Mouse (Mus musculus) adrenal gland, adult (tissue): ENCODE results near the gene Oit1.

ENCODE experiments used
- DNase-seq, 2 experiments: peaks; one replicate each; pipeline ENCODE4 v3.0.0; 2022 to 2023; ENCODE audit warnings: low spot score in 1 of 2; ENCODE audit not compliant: inconsistent age in 2 of 2

Gene Oit1

DNA sequence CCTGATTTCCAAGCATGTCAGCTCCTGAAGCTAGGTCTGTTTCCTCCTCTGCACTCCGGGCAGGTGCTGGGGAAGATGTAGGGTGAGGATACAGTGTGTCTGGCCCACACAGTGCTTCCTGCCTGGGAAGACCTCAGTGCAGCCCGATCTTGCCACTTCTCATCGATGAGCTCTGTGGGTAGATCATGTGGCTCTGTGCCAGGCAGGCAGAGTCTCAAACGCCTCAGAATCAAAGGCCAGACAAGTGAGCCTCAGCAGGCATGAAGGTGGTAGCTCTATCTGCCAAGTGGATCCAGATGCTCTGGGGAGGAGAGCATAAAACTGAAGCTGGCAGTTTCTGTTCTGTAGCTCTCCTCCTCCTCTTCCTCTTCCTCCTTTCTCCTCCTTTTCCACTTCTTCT lies 38.3 kb downstream of the Oit1 start:
- no peak for DNase-seq

GRCm38 (mm10) chr14:8335947-8336346 lies 42.6 kb downstream of the Oit1 start:
- DNase-seq = no peak

- DNase-seq = peak in 1 of 2 experiments; percentile 35
Observed at GRCm38 (mm10) chr14:8334511-8334910, 44.0 kb downstream of the Oit1 start.

DNA sequence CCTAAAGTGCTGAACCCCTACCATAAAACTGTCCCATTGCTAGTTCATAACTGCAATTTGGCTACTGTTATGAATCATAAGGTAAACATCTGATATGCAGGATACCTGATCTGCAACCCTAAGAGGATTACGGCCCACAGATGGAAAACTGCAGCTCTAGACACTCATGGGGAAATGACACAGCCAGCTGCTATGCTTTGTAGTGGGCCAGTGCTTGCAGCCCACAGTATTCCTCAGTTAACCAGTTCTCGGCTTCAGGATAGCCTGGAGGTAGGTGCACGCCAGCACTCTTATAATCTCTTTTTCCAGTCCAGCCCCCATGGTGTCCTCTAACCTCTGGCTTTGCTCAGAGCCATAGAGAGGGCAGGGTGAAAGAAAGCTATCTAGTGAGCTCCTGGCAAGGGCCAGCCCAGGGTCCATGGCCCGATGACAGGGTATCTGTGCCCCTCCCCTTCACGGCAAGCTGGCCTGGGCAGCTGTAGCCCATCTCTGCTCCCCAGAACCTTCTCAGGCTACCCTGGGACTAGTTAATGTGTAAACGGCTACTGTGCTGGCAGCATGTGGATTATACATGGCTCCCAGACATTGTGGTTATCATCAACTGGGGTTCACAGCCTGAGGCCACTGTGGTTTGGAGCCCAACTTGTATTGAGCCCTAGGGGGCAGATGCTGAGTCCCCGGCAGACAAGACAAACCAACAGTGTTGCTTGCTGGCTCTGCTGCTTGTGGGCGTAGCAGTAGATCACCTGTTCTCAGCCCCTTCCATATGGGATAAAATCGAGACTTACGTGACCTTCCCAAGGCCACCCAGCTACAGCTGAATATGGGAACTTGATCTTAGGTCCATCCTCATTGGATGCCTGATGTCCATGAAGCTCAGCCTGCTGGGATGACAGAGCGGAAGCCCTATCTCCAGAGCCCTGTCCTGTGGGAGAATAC lies 46.0 kb downstream of the Oit1 start:
- DNase-seq = no peak

DNA sequence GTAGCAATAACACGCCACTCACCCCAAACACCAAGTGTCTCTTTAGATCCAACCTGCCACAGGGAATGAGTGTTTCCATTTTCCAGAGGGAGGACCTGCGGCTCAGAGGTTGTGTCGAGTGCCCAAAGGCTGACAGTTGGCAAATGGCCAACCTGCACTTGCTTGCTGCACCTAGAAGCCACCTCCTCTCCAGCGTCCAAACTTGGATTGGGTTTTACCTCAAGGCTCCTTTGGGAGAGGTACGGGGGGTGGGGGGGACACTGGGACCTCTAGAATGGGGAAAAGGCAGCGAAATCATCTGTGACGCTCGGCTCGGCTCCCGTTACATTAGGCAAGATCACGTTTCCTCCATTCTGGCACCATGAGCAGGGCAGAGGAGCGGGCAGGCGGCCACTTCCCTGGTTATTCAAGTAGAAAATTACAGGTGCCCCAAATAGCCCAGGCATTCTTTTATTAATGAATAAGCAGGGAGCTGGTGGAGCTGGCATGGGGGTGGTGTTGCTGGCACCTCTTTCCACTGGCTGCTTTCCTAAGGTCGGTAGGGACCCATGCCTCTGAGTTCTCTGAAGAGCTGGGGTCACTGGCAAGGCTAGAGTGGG lies 47.1 kb downstream of the Oit1 start:
- peak in 1 of 2 experiments; percentile 65 for DNase-seq

- DNase-seq = peak in 1 of 2 experiments; percentile 35
Observed at GRCm38 (mm10) chr14:8330390-8330789, 48.2 kb downstream of the Oit1 start.

- DNase-seq = no peak
Observed at GRCm38 (mm10) chr14:8329552-8329951, 49.0 kb downstream of the Oit1 start.

DNA sequence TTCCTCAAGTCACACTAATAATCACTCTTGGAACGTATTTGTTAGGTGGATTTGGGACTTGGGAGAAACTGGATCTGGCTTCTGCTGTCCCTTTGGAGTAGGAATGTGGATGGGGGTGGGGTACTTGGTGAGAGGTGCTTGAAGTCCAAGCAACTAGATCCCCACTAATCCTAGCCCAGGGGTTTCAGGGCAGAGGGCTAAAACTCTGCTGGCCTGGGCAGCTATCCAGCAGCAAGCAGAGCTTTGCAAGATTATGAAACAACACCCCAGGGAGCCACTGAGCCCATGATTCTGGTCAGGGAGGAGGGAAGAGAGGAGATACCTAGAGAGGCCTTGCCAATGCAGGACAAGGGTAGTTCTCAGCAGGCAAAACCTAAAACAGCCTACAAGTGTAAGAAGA lies 51.2 kb downstream of the Oit1 start:
- peak; percentile 25 to 74 for DNase-seq

DNA sequence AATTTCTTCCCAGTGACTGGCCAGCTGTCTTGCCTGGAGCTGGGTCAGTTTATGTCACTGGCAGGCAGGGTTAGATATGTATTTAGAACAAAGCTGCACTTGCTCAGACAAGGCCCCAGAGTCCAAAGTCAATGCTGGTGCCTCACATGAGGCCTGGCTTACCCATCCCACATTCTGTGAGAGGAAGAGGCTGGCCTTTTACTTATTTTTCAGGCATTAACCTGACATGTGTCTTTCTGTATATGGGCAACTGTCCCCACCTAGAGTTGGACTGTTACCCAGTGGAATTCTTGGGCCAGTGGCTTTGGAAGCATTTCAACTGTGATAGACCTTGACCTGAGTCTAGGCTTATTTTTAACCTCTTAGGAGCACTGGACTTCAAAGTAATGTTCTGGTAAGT lies 51.6 kb downstream of the Oit1 start:
- peak; percentile 17 to 76 for DNase-seq

- no peak for DNase-seq
Observed at GRCm38 (mm10) chr14:8325746-8326145, 52.8 kb downstream of the Oit1 start.

DNA sequence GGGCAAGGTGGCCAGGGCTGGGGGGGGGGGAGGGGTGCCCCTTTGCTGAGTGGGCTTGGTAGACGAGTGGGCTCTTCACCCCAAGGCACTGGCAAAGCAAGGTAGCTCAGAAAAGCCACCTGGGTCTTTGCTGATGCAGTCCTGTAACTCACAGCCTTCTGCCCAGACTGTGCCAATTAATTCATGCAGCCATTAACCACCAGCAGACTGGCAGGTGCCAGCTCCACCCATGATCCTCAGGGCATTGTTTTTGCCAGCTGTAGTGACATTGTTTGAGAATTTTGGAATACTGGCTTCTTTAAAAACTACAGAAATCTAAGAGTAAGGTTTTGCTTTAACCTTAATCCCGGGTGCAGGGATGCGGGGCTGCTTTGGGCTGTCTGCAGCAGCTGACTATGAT lies 58.0 kb downstream of the Oit1 start:
- DNase-seq = no peak

GRCm38 (mm10) chr14:8317194-8318097 lies 61.1 kb downstream of the Oit1 start, which contains the start of gene Fam107a:
Gene Fam107a (minus strand): TSS chr14:8318023.
- DNase-seq = no peak

GRCm38 (mm10) chr14:8316366-8317193 lies 62.0 kb downstream of the Oit1 start:
- no peak for DNase-seq

DNA sequence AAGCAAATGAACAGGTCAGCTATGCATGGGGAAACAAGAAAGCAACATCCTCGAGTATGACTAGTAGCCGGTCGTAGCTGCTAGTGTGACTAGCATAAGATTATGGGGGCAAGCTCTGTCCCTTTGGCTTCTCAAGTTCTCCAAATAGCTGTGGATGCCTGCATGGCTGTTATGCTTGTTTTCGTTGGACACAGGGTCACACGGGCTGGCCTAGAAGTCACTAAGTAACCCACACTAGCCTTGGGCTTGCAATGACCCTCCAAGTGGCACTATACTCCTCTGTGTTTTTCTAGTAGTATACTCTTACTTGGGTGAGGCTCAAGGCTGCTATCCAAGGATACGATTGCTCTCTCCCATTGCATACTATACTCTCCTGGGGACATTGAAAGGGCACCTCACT lies 63.4 kb downstream of the Oit1 start:
- DNase-seq = no peak

DNA sequence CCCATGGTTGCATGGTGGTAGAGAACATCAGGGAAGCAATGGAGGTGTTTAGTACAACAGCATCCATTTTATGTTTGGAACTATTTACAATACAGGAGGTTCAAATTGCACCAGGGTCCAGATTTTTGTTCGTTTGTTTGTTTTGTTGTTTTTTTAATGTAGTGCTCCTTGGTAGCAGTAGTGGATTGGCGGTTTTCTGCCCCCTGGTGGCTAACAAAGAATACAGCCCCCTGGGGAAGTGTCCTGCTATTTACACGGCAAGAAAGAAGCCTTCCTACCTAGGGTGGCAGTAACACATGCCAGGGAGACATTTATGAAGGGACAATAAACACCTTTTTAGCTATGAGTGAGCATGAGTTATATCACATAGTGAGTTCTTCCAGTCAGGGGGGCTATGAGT lies 64.0 kb downstream of the Oit1 start:
- DNase-seq = peak in 1 of 2 experiments; percentile 64

- DNase-seq = no peak
Observed at GRCm38 (mm10) chr14:8313877-8314276, 64.7 kb downstream of the Oit1 start.

DNA sequence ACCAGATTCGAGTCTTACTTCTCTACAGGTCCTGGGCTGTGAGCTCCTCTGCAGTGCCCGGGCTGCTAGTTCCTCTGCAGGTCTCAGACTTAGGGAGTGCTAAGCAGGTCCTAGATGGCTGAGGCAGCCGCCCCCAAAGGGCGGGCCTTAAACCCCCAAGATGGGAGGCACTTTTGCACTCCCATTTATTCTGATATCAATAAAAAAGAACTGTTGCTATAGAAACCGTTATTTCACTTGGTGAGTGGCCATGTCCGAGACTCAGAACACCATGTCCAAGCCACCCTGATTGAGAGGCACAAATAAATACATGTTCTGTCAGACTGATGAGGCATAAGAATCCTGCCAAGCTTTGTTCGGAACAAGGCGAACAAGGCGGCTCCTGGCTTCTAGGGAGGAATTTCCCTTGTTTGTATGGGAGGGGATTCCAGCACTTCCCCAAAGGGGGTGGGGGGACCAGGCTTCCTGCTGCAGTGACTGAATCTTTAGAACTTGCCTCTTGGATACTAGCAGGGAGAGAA lies 68.9 kb downstream of the Oit1 start:
- peak in 1 of 2 experiments; percentile 29 for DNase-seq

GRCm38 (mm10) chr14:8308650-8309049 lies 69.9 kb downstream of the Oit1 start:
- DNase-seq = no peak

DNA sequence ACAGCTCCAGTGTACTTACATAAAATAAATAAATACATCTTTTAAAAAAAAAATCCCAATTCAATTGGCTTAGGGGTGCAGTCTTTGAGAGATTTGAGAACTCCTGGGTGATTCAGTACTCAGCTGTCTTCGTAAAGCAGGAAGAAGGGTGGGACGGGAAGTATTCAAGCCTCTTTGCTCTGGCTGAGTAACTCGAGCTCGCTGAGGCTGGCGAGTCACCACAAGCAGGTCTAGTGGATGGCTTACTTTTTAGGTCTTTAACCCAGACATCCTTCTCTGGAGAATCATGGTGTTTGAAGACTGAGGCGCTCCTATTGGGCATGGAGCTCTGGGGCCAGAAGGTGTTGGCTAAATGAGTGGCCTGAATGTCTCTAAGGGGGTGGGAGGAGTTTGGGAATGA lies 71.7 kb downstream of the Oit1 start:
- no peak for DNase-seq

- no peak for DNase-seq
Observed at GRCm38 (mm10) chr14:8305014-8305413, 73.5 kb downstream of the Oit1 start.
